Mouse (Mus musculus): ENCODE data around the gene Slf2. TPM values are rescaled to one million over a fixed set of nuclear protein-coding genes. Genes with fewer than 3 reads are reported as not detected.

Gene Slf2
- polyA plus RNA-seq (2012; rRNA removed): 18.1 and 18.5 TPM in 2 replicates

- peak; percentile 91 for DNase-seq (ENCODE audit: low spot score)
These were observed at the start of gene Slf2 for GRCm38 (mm10) chr19:44930744-44931453. Gene Slf2 (plus strand): TSS chr19:44931151.

GRCm38 (mm10) chr19:44882552-44883024 lies 48.4 kb upstream of the Slf2 start:
- DNase-seq (ENCODE audit: low spot score): no peak

GRCm38 (mm10) chr19:44884331-44884730 lies 46.6 kb upstream of the Slf2 start:
- no peak for DNase-seq (ENCODE audit: low spot score)

- no peak for DNase-seq (ENCODE audit: low spot score)
These were observed 44.5 kb upstream of the Slf2 start for GRCm38 (mm10) chr19:44886475-44886874.

- DNase-seq (ENCODE audit: low spot score): peak; percentile 53
These were observed 43.2 kb upstream of the Slf2 start for GRCm38 (mm10) chr19:44887679-44888235.

- DNase-seq (ENCODE audit: low spot score): no peak
These were observed 41.4 kb upstream of the Slf2 start for GRCm38 (mm10) chr19:44889548-44889947.

- no peak for DNase-seq (ENCODE audit: low spot score)
These were observed 39.5 kb upstream of the Slf2 start for GRCm38 (mm10) chr19:44891446-44891845.

- no peak for DNase-seq (ENCODE audit: low spot score)
These were observed 37.6 kb upstream of the Slf2 start for GRCm38 (mm10) chr19:44893231-44893871.

GRCm38 (mm10) chr19:44895245-44895644 lies 35.7 kb upstream of the Slf2 start:
- DNase-seq (ENCODE audit: low spot score): no peak

GRCm38 (mm10) chr19:44896450-44896849 lies 34.5 kb upstream of the Slf2 start:
- no peak for DNase-seq (ENCODE audit: low spot score)

- DNase-seq (ENCODE audit: low spot score): no peak
These were observed 33.4 kb upstream of the Slf2 start for GRCm38 (mm10) chr19:44897521-44897920.

GRCm38 (mm10) chr19:44898646-44899045 lies 32.3 kb upstream of the Slf2 start:
- DNase-seq (ENCODE audit: low spot score): no peak

GRCm38 (mm10) chr19:44899104-44899793 lies 31.7 kb upstream of the Slf2 start:
- DNase-seq (ENCODE audit: low spot score): no peak

GRCm38 (mm10) chr19:44899947-44900773 lies 30.8 kb upstream of the Slf2 start:
- DNase-seq (ENCODE audit: low spot score): no peak

- no peak for DNase-seq (ENCODE audit: low spot score)
These were observed 29.9 kb upstream of the Slf2 start for GRCm38 (mm10) chr19:44901047-44901446.

GRCm38 (mm10) chr19:44902324-44902723 lies 28.6 kb upstream of the Slf2 start:
- DNase-seq (ENCODE audit: low spot score): no peak

GRCm38 (mm10) chr19:44903343-44904000 lies 27.5 kb upstream of the Slf2 start:
- no peak for DNase-seq (ENCODE audit: low spot score)

GRCm38 (mm10) chr19:44904141-44904720 lies 26.7 kb upstream of the Slf2 start:
- no peak for DNase-seq (ENCODE audit: low spot score)

GRCm38 (mm10) chr19:44905316-44905715 lies 25.6 kb upstream of the Slf2 start:
- DNase-seq (ENCODE audit: low spot score): no peak

- no peak for DNase-seq (ENCODE audit: low spot score)
These were observed 22.9 kb upstream of the Slf2 start for GRCm38 (mm10) chr19:44907851-44908690.
